Mouse (Mus musculus) hindbrain, embryonic 11.5 days (tissue): ENCODE measurements around the gene Phc1. TPM values are rescaled to one million over a fixed set of nuclear protein-coding genes. Genes with fewer than 3 reads are reported as not detected.

Experiments used
- ATAC-seq: fragments of 200-750 bp; cut with Nextera tagmentation; 2 replicates; pipeline ENCODE4 v1.8.0; 2017; ENCODE audit warnings: mild to moderate bottlenecking, moderate TSS enrichment, moderate library complexity; ENCODE audit not compliant: low FRiP score
- DNase-seq: peaks from one replicate; pipeline ENCODE4 v3.0.0-alpha.2; 2015; ENCODE audit warnings: low spot score
- H3K27ac ChIP-seq: fragments of 300-500 bp; sonication (generic); 2 replicates; pipeline ENCODE4 v1.5.1; 2014; ENCODE audit warnings: mild to moderate bottlenecking, low read depth, low read length
- H3K27me3 ChIP-seq: fragments of 300-500 bp; sonication (generic); 2 replicates; pipeline ENCODE4 v1.6.1; 2014; ENCODE audit warnings: mild to moderate bottlenecking, low read length, moderate library complexity, mixed read lengths; ENCODE audit not compliant: control insufficient read depth, insufficient read depth
- H3K36me3 ChIP-seq: fragments of 300-500 bp; sonication (generic); 2 replicates; pipeline ENCODE4 v1.6.1; 2014; ENCODE audit warnings: mild to moderate bottlenecking, low read length, moderate library complexity, mixed read lengths; ENCODE audit not compliant: control insufficient read depth, insufficient read depth
- H3K4me1 ChIP-seq: fragments of 300-500 bp; sonication (generic); replicated peaks from 2 replicates; pipeline ENCODE4 v1.6.1; 2014; ENCODE audit warnings: low read length, mixed read lengths; ENCODE audit not compliant: control insufficient read depth, insufficient read depth
- H3K4me2 ChIP-seq: fragments of 300-500 bp; sonication (generic); replicated peaks from 2 replicates; pipeline ENCODE4 v1.6.1; 2014; ENCODE audit warnings: mild to moderate bottlenecking, low read depth, low read length
- H3K4me3 ChIP-seq: fragments of 300-500 bp; sonication (generic); 2 replicates; pipeline ENCODE4 v1.5.1; 2014; ENCODE audit warnings: low read depth, low read length
- H3K9ac ChIP-seq: fragments of 300-500 bp; sonication (generic); 2 replicates; pipeline ENCODE4 v1.6.1; 2014; ENCODE audit warnings: low read depth, low read length
- H3K9me3 ChIP-seq: fragments of 300-500 bp; sonication (generic); 2 replicates; pipeline ENCODE4 v1.6.1; 2016; ENCODE audit warnings: low read length; ENCODE audit not compliant: control insufficient read depth
- WGBS: fragments of 180-500 bp; shearing (Covaris S2); extraction: QIAGEN DNeasy Blood & Tissue Kit; methylation state at CpG from one replicate; pipeline ENCODE4 v1.1.7; 2014; 5-methylcytosine and 5-hydroxymethylcytosine counted together
- polyA plus RNA-seq: library from polyadenylated mRNA; unstranded; fragments of >200 nt; fragmentation: Nextera tagmentation; extraction: Ambion mirVana; gene quantifications from 2 replicates; pipeline ENCODE4 v1.2.1, GENCODE M21; 2014

Phc1 gene
- polyA plus RNA-seq, 1 experiment from 2014 or later: 36.7 TPM

DNA sequence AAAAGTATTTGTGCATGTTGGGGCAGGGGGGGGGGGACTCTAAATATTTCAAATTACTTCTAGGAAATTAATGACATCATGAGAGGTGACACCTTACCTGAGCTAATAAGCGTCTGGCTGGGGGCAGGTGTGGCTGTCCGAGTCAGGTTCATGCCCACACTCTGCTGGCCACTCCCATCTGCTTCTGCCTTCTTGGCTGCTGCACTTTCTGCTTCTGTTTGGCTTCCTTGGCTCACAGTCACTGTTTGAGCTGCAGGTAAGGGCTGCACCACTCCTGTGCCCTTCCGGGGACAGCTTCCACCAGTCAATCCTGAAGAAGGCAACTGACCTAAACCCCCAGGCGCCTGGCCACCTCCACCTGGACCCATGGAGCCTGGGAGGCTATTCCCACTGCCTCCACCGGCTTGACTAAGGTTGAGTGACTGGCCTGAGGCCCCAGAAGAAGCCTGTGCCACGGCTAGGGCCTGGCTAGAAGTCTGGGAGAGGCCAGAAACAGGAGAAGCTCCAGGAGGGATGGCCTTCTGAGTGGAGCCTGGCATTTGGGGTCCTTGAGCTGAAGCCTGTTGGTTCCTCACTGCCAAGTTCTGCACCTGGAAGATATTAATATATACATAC lies 14.9 kb downstream of the Phc1 start:
- DNase-seq (no peak), ATAC-seq (no peak)
- H3K4me1 ChIP-seq: no peaks in the 10 kb centered on the region
- H3K9ac ChIP-seq: no peak overlapping the region
- H3K4me3 ChIP-seq: no peak overlapping the region
- no peaks in the 10 kb centered on the region for H3K9me3 ChIP-seq
- H3K4me2 ChIP-seq: no peak overlapping the region
- WGBS: 91% methylated on average over 6 of the region's 6 CpGs
- no peaks in the 10 kb centered on the region for H3K27me3 ChIP-seq
- H3K36me3 ChIP-seq: peaks cover 14% of the 10 kb centered on the region; the same call in 1 of the 2 replicates
- no peak overlapping the region for H3K27ac ChIP-seq

DNA sequence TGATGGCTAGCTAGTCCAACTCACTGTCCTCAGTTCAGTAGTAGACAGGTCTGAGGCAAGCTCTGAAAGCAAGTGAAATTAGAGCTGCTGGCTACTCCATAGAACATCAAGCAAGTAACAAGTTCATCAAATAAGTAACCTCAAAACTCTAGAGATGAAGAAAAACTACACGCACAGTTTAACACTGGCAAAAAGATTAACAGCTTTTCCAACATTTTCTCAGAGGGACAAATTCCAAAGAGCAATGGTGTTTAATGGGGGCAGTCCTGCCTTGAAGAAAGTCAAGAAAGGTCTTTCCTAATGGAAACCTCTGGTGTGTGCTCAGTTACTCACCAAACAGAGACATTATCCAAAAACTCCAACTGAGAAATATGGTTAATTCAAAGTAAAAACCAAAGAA lies 21.6 kb downstream of the Phc1 start:
- Histone ChIP-seq H3K9ac (no peak overlapping the region), H3K9me3 (no peaks in the 10 kb centered on the region), H3K36me3 (peaks cover 20% of the 10 kb centered on the region; the same call in 1 of the 2 replicates), H3K4me1 (no peaks in the 10 kb centered on the region), H3K27ac (no peak overlapping the region), H3K27me3 (no peaks in the 10 kb centered on the region), H3K4me2 (no peak overlapping the region), H3K4me3 (no peak overlapping the region)
- no peak for DNase-seq
- WGBS: 92% methylated on average over 1 of the region's 1 CpGs
- ATAC-seq: no peak

DNA sequence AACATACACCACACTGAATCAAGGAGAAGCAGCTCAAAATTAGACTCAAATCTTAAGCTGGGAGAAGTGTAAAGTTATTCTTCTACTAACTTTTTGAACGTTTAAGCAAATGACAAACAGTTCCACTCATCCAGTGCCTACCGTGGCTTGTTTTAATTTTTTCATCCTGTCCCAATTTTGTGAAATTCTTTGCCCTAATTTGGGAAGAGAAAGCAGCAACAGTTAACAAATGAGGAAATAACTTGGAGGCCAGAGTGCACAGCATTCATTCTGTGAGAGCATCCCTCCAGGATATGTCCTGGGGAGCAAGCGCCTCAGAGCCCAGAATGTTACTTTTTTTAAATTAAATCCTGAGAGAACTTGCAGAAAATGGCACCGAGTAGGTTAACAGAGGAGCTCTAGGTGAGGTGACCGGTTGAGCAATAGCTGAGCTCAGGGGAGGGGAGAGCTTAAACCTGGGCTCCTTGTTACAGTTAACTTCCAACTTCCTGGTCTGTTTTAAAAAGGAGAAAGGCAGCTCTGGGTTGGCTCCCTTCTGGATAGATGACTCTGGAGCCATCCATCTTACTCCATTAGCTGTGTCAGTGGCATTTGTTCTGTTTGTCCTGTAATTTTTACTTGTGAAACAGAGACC lies 30.1 kb downstream of the Phc1 start:
- Histone ChIP-seq H3K4me1 (peaks cover 2% of the 10 kb centered on the region; the same call in 1 of the 2 replicates), H3K27ac (no peak overlapping the region), H3K4me3 (no peak overlapping the region), H3K4me2 (peak overlapping the region; percentile 81; the same call in 1 of the 2 replicates), H3K36me3 (no peaks in the 10 kb centered on the region), H3K27me3 (no peaks in the 10 kb centered on the region), H3K9ac (0 out of 2 replicates have a peak overlapping the region, but pooled peaks have one; percentile 7), H3K9me3 (no peaks in the 10 kb centered on the region)
- 79% methylated on average over 5 of the region's 5 CpGs for WGBS
- ATAC-seq (no peak), DNase-seq (no peak)

DNA sequence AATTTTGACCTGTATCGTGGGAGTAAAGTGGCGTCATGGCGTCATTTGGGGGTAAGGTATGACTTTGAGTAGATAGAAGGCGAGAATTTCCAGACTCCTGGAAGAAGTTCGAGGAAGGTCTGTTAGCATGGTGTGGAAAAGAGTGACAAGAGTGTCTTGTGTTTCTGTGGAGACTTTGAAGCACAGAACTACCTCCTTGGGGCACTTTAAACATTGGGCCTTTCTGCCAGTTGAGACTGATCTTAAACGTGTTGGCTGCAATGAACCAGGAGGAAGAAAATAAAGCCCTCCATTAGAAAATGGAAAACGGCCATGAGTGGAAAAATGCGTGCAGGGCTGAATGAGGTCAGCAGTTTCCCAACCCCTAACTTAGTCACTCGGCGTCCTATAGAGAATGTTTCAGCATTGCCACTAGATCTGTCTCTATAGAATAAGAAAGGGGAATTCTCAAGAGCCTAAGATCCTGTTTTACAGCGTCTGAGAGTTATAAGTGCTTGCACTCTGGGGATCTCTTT lies 30.9 kb downstream of the Phc1 start:
- Histone ChIP-seq H3K36me3 (no peaks in the 10 kb centered on the region), H3K4me3 (peak overlapping the region; percentile 76), H3K9me3 (no peaks in the 10 kb centered on the region), H3K9ac (peak overlapping the region; percentile 76), H3K4me2 (peak overlapping the region; percentile 81), H3K27me3 (no peaks in the 10 kb centered on the region), H3K27ac (no peak overlapping the region), H3K4me1 (peaks cover 2% of the 10 kb centered on the region; the same call in 1 of the 2 replicates)
- WGBS: 18% methylated on average over 11 of the region's 11 CpGs
- DNase-seq: no peak
- no peak for ATAC-seq

DNA sequence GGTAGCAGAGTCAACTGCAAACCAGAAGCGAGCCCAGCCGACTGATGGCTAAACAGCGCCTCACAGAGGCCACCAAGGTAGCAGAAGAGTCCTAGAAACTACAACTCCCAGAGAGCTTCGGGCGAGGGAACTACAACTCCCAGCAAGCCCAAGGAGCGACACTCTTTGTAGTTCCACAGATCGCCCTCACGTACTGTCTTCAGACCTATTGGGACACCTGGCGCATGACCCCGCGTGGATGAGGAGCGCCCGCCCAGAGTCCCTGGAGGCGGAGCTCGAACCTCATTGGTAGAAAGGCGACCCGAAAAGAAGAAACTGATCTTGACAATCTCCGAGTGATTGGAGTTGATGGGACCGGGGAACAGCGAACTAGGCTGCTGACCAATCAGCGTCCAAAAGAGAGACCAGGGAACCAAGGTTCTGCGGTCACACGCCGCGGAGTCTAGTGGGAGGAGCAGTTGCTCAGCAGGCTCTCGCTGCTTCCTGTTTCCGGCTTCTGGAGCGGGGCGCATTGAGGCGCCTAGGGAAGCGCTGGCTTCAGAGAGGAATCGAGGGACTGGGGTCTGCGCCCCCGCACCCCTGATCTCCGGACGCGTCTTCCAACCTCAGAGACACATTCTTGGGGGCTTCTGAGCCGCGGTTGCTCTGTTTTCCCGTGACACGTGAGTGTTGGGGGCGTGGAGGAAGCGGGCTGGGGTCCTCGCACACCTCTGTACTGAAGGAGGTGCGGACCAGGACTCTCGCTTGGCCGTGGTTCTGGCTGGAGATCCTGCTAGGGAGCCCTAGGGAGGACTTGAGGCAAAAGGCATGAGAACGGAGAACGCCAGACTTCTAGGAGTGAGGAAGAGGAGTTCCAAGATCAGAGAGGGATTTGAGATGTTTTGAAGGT lies 31.6 kb downstream of the Phc1 start, which contains the start of gene M6pr:
TSS of gene M6pr (plus strand) at position 216 of the 889 bp plus-strand sequence.
- peak; percentile 98 for ATAC-seq
- under 1% methylated on average over 49 of the region's 49 CpGs for WGBS
- H3K27ac ChIP-seq: no peak within 1 kb of the TSS; the same call in none of the 2 replicates

DNA sequence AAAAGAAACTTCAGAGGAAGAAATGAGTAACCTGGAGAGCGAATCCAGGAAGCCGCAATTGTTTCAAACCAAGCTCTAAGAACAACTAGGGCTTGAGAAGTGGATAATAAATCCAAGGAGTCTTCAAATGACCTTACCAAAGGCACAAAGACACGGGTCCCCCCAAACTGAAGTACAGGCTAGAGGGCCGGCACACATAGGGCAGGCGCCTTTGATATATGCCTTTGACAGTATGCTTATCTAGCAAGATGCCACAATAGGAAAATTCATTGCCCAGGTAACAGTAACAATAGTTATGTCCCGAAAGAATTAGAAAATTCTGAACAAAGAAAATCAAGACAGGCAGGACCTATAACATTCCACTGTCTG lies 32.2 kb downstream of the Phc1 start:
- no peak overlapping the region for H3K4me3 ChIP-seq
- 66% methylated on average over 6 of the region's 6 CpGs for WGBS
- no peaks in the 10 kb centered on the region for H3K27me3 ChIP-seq
- H3K27ac ChIP-seq: no peak overlapping the region
- no peaks in the 10 kb centered on the region for H3K36me3 ChIP-seq
- no peak overlapping the region for H3K9ac ChIP-seq
- no peak overlapping the region for H3K4me2 ChIP-seq
- ATAC-seq: peak; percentile 54
- peaks cover 2% of the 10 kb centered on the region; the same call in 1 of the 2 replicates for H3K4me1 ChIP-seq
- DNase-seq: no peak
- H3K9me3 ChIP-seq: no peaks in the 10 kb centered on the region

More for the DNA sequence above, 31.6 kb downstream of the Phc1 start, which contains the start of gene M6pr:
- H3K9me3 ChIP-seq: no peaks in the 10 kb centered on the region
- H3K36me3 ChIP-seq: no peaks in the 10 kb centered on the region
- no peaks in the 10 kb centered on the region for H3K27me3 ChIP-seq
- peak within 1 kb of the TSS; percentile 76 for H3K9ac ChIP-seq
- DNase-seq: peak; percentile 95
- peaks cover 2% of the 10 kb centered on the region; the same call in 1 of the 2 replicates for H3K4me1 ChIP-seq
- H3K4me2 ChIP-seq: peak within 1 kb of the TSS; percentile 81
- H3K4me3 ChIP-seq: peak within 1 kb of the TSS; percentile 76

DNA sequence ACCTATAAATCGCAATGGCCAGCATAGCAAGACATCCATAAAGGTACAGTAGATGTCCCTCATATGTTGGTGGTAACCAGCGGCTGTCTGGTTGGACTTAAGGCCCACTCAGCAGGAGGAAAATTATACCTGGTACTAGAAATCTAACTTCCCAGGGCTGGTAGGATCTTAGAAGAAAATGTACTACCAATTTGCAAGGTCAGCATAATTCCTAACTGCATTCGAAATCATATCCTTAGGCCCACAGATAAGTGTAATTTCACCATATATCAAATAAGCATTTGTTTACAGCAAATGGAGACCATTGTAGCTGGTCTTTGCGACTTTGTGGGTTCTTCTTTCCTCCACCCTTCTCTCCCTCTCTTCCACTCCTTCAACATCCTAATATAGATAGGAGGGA lies 33.7 kb downstream of the Phc1 start:
- DNase-seq: no peak
- Histone ChIP-seq H3K27ac (no peak overlapping the region), H3K4me1 (peaks cover 2% of the 10 kb centered on the region; the same call in 1 of the 2 replicates), H3K36me3 (no peaks in the 10 kb centered on the region), H3K4me2 (no peak overlapping the region), H3K27me3 (no peaks in the 10 kb centered on the region), H3K9ac (no peak overlapping the region), H3K4me3 (no peak overlapping the region), H3K9me3 (no peaks in the 10 kb centered on the region)
- WGBS: 90% methylated on average over 4 of the region's 4 CpGs
- no peak for ATAC-seq

DNA sequence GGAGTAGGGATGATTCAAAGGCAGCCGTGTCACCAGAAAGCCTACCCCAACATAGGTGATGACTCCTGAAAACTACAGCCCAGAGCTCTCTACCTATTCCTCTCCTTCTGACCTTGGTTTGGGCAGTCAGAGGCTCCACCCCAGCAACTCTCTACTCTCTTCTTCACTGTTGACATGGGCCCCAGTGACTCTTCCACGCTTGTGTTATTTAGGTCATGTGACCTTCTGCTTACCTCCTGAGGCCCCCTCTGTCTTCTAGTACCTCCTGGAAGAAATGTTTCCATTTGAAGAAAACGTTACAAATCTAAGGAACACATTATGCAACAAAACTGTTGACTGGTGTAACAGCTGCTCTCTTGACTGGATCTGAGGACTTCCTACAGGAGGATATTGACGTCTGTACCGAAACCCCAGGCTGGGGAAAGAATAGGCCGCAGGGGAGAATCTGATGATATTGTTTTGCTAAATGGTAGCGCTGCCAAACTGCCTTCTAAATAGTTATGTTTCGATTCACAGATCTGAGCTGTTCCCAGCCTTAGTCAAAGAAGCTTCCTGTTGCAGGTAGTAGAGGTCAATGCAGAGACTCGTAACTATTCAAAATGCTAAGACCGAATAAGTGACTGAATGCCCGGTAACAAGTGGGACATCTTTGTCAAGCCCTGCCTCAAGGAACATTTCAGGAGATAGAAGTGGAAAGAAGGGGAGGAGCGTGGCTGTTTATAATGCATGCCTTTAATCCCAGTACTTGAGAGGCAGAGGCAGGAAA lies 35.4 kb downstream of the Phc1 start:
- Histone ChIP-seq H3K27ac (no peak overlapping the region), H3K4me2 (no peak overlapping the region), H3K27me3 (no peaks in the 10 kb centered on the region), H3K9ac (no peak overlapping the region), H3K4me1 (no peaks in the 10 kb centered on the region; the same call in 1 of the 2 replicates), H3K36me3 (no peaks in the 10 kb centered on the region), H3K9me3 (no peaks in the 10 kb centered on the region), H3K4me3 (no peak overlapping the region)
- no peak for ATAC-seq
- no peak for DNase-seq
- 88% methylated on average over 12 of the region's 12 CpGs for WGBS
